Mouse (Mus musculus) kidney, postnatal 0 days (tissue): ENCODE results near the gene Grin2a. TPM values are rescaled to one million over a fixed set of nuclear protein-coding genes. Genes with fewer than 3 reads are reported as not detected.
A peak's percentile ranks its signal among the peaks of the same experiment; 100 is the strongest.

Experiments
- ATAC-seq: fragments of 200-750 bp; cut with Nextera tagmentation; replicated peaks from 2 replicates; pipeline ENCODE4 v1.8.0; 2017; ENCODE audit warnings: low read depth, moderate number of reproducible peaks, moderate TSS enrichment, moderate library complexity; ENCODE audit not compliant: low FRiP score
- DNase-seq: peaks from one replicate; pipeline ENCODE4 v3.0.0-alpha.2; 2016; ENCODE audit warnings: low spot score
- H3K27ac ChIP-seq: fragments of 300-500 bp; sonication (generic); 2 replicates; pipeline ENCODE4 v1.5.1; 2014; ENCODE audit warnings: mild to moderate bottlenecking
- H3K27me3 ChIP-seq: fragments of 300-500 bp; sonication (generic); 2 replicates; pipeline ENCODE4 v1.6.1; 2014; ENCODE audit warnings: low read length, mixed read lengths; ENCODE audit not compliant: insufficient read depth
- H3K36me3 ChIP-seq: fragments of 300-500 bp; sonication (generic); 2 replicates; pipeline ENCODE4 v1.6.1; 2014; ENCODE audit warnings: low read length, mixed read lengths; ENCODE audit not compliant: insufficient read depth
- H3K4me1 ChIP-seq: fragments of 300-500 bp; sonication (generic); replicated peaks from 2 replicates; pipeline ENCODE4 v1.6.1; 2014; ENCODE audit warnings: antibody characterized with exemption, low read length, mixed read lengths; ENCODE audit not compliant: insufficient read depth
- H3K4me2 ChIP-seq: fragments of 300-500 bp; sonication (generic); 2 replicates; pipeline ENCODE4 v1.6.1; 2014; ENCODE audit warnings: mild to moderate bottlenecking, low read length, moderate library complexity, mixed read lengths
- H3K4me3 ChIP-seq: fragments of 300-500 bp; sonication (generic); replicated peaks from 2 replicates; pipeline ENCODE4 v1.5.1; 2014; ENCODE audit warnings: low read depth, low read length
- H3K9ac ChIP-seq: fragments of 300-500 bp; sonication (generic); 2 replicates; pipeline ENCODE4 v1.6.1; 2014; ENCODE audit warnings: low read depth, low read length
- H3K9me3 ChIP-seq: fragments of 300-500 bp; sonication (generic); replicated peaks from 2 replicates; pipeline ENCODE4 v1.6.1; 2016; ENCODE audit warnings: low read length, inconsistent platforms, mixed read lengths
- CTCF ChIP-seq: IDR thresholded peaks from 2 replicates; pipeline ENCODE4 v1.5.1; 2016; ENCODE audit warnings: antibody characterized with exemption, low read depth, mild to moderate bottlenecking, moderate library complexity
- WGBS: fragments of 180-500 bp; shearing (Covaris S2); extraction: QIAGEN DNeasy Blood & Tissue Kit; methylation state at CpG from one replicate; pipeline ENCODE4 v1.1.7; 2014; 5-methylcytosine and 5-hydroxymethylcytosine counted together
- polyA plus RNA-seq: library from polyadenylated mRNA; unstranded; fragments of >200 nt; fragmentation: Nextera tagmentation; extraction: Ambion mirVana; gene quantifications from 2 replicates; pipeline ENCODE4 v1.2.1, GENCODE M21; 2015

The Grin2a gene
- 0.01 and 0.08 TPM in 2 replicates for polyA plus RNA-seq

DNA sequence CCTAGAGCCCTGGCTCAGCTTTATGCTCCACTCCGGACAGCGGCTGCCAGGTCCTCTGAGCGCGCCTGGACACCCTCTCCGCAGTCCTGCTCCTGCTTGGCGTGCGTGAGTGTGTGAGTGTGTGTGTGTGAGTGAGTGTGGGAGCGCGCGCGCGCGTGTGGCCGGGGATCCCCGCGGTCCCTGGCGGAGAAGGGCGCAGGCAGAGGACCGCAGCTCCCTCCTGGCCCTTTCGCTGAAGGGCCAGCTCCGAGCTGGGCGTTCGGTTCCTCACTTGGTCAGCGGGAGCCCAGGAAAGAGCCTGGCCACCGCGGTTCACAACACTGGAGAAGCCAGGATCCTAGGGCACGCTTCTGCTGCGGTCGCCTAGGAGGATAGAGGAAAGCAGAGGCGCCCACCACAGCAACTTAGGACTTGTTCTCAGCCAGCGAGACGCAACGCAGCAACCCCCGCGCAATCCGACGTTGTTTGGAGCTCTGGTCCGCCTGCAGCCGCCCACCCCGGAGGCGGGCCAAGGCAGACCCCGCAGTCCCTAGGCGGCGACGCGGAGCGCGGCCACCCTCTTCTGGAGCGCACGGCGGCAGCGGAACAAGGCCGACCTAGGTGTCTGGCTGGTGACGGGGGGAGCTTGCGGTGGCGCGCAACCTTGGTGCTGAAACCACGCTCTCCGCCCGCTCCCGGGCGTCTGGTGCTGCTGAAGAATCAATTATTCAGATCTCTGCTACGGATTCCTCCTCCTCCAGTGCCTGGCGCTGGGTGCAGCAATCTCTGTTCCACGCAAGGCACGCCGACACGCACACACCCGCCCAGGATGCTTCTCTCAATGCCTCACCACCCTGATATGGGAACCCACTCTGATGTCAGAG is at the start of gene Grin2a:
Grin2a (minus strand) TSS at position 610 of the 863 bp plus-strand sequence.
- peak; percentile 4 for DNase-seq
- TF ChIP-seq CTCF, result no peak
- Histone ChIP-seq H3K4me2 (peak within 1 kb of the TSS; percentile 46), H3K4me1 (no peaks in the 10 kb centered on the region), H3K27ac (no peak within 1 kb of the TSS), H3K36me3 (no peaks in the 10 kb centered on the region), H3K27me3 (peaks cover 44% of the 10 kb centered on the region), H3K9me3 (no peaks in the 10 kb centered on the region), H3K4me3 (peak within 1 kb of the TSS; percentile 9), H3K9ac (no peak within 1 kb of the TSS)
- no peak for ATAC-seq
- under 1% methylated on average over 68 of the region's 69 CpGs for WGBS

DNA sequence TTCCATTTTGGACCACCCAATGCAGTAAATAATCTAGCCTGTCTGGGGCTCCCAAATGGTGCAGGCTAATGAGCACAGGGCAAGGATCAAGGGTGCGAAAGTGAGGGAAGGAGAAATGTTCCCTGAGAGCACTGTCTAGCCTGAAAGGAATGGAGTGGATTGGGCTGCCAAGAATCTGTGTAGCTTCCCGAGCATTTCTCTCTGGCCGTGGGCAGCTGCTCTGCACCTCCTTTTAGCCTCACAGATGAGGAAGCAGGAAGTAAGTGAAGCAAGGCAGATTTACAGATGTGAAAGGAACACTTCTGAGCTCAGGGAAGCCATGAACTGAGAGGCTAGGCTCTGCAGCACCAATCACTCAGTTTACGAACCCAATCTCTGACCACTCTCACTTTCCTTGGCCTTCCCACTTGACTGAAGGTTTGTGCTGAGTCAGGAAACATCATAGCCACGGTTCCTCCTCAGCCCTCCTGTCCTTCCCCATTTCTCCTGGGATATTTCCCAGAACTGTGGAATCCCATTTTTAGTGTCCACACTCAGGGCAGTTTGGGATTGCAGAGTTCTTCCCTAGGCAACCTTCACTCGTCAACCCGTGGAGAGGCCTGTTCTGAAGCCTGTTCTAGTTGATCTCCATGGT is 40.3 kb upstream of the Grin2a start:
- 58% methylated on average over 7 of the region's 7 CpGs for WGBS
- Histone ChIP-seq H3K9ac (no peak overlapping the region), H3K27ac (no peak overlapping the region), H3K4me1 (no peaks in the 10 kb centered on the region), H3K4me2 (no peak overlapping the region), H3K9me3 (no peaks in the 10 kb centered on the region), H3K27me3 (no peaks in the 10 kb centered on the region), H3K36me3 (no peaks in the 10 kb centered on the region), H3K4me3 (no peak overlapping the region)
- TF ChIP-seq CTCF, result no peak
- DNase-seq (no peak), ATAC-seq (no peak)

DNA sequence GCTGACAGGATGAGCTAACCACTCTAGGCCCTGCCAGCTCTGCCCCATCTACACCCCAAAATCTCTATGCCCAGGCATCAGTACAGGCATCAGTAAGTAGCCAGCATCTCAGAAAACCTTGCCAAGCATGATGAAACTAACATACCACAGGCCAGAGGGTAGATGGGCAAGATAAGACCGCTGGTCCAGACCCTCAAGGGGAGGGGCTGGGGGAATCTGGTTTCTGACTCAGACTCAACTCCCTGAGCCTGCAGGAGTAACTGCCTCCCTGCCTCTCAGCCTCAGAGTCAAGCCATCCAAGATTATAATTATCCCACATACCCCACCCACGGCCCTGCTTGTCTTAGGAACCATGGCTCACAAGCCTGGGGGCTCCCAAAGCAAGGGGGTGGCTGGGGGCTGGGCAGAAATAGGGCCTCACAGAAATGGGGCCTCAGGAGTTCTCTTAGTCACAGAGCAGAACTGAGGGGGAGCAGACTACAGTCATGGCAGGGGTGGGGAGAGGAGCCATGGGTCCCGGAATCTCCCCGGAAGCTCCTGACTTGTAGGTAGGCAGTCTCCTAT is 38.1 kb upstream of the Grin2a start:
- WGBS, result 64% methylated on average over 4 of the region's 4 CpGs
- Histone ChIP-seq H3K4me2 (no peak overlapping the region), H3K27me3 (no peaks in the 10 kb centered on the region), H3K9ac (no peak overlapping the region), H3K9me3 (no peaks in the 10 kb centered on the region), H3K27ac (no peak overlapping the region), H3K4me1 (no peaks in the 10 kb centered on the region), H3K4me3 (no peak overlapping the region), H3K36me3 (no peaks in the 10 kb centered on the region)
- ATAC-seq, result no peak
- no peak for DNase-seq
- no peak for TF ChIP-seq CTCF

DNA sequence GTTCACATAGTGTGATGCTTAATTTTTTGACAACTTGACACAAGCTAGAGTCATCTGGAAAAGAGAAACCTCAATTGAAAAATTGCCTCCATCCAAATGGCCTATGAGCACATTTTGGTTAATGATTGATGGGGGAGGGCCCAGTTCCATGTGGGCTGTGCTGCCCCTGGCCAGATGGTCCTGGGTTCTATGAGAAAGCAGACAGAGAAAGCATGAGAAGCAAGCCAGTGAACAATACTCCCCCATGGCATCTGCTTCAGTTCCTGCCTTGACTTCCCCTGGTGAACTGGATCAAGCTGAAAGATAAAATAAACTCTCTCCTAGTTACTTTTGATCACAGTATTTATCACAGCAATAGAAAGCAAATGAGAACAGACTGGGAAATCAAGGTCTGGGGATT is 36.5 kb upstream of the Grin2a start:
- Histone ChIP-seq H3K9ac (no peak overlapping the region), H3K36me3 (no peaks in the 10 kb centered on the region), H3K27me3 (no peaks in the 10 kb centered on the region), H3K9me3 (no peaks in the 10 kb centered on the region), H3K4me3 (no peak overlapping the region), H3K27ac (no peak overlapping the region), H3K4me2 (no peak overlapping the region), H3K4me1 (no peaks in the 10 kb centered on the region)
- no peak for TF ChIP-seq CTCF
- DNase-seq (no peak), ATAC-seq (no peak)

DNA sequence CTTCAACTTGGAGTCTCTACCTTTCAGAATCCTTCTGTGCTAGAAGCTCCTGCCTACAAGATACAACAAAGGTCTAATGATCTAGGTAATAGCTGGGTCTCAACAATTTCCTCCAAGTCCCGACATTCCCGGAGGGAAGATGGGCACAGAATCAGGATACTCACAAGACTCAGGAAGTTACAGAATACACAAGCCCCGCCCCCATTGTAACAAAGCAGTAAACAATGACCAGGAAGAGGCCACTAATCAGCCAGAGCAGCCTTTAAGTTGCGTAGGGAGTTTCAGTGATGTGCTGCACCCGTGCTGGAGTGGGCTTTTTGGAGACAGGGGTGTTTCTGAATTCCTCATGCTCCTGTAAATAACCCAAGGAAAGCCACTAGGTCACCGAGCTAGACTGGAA is 31.4 kb upstream of the Grin2a start:
- H3K9me3 ChIP-seq, result no peaks in the 10 kb centered on the region
- 69% methylated on average over 6 of the region's 6 CpGs for WGBS
- no peaks in the 10 kb centered on the region for H3K4me1 ChIP-seq
- no peak overlapping the region for H3K9ac ChIP-seq
- no peak overlapping the region for H3K4me3 ChIP-seq
- TF ChIP-seq CTCF, result no peak
- H3K36me3 ChIP-seq, result no peaks in the 10 kb centered on the region
- ATAC-seq (no peak), DNase-seq (no peak)
- no peak overlapping the region for H3K27ac ChIP-seq
- no peak overlapping the region for H3K4me2 ChIP-seq
- no peaks in the 10 kb centered on the region for H3K27me3 ChIP-seq

DNA sequence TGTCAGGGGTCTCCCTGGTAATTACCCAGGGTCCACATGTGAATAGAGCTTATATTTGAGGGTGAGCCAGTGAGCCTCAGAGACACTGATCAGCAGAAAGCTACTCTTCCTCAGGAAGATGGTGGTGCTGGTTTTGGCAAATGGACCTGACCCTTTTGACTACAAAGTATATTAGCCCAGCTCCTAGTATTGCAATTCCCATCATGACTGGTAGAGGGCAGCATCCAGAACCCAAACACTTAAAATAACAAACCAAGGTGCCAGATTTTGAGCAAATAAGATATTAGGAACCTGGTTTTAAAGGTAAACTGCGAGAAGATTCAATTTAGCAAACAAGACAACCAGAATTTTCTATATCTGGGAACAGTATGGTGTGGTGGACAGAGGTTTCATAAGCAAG is 14.4 kb upstream of the Grin2a start:
- WGBS, result 69% methylated on average over 1 of the region's 1 CpGs
- H3K36me3 ChIP-seq, result no peaks in the 10 kb centered on the region
- no peak overlapping the region for H3K9ac ChIP-seq
- no peaks in the 10 kb centered on the region for H3K27me3 ChIP-seq
- H3K4me1 ChIP-seq, result no peaks in the 10 kb centered on the region
- no peak overlapping the region for H3K4me2 ChIP-seq
- H3K4me3 ChIP-seq, result no peak overlapping the region
- no peaks in the 10 kb centered on the region for H3K9me3 ChIP-seq
- no peak for ATAC-seq
- no peak overlapping the region for H3K27ac ChIP-seq
- DNase-seq, result no peak
- TF ChIP-seq CTCF, result no peak
